In the genomic region with DNA sequence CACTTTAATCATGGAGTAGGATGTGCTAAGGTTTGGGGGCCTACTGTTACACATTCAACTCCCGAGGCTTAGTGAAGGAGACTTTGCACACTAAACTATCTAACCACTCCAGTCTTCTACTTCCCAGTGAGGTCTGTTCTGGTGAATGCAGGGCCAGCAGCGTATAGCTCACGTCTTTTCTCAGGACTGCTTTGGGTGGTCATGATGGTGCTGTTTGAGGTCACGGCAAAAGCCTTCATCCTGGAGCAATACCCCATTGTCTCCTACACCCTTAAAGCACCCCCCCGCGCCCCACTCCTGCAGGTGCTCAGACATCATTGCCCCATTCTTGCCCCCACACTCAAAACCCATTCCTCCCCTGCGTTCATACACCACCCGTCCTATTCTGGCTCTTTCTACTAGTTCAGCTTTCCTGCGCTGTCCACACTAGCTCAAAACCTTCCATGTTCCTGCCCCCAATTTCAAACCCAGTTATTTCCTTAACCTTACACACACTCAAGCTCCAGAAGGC, we compare ENCODE assay signal across 8 mouse cellular contexts. TPM values are rescaled to one million over a fixed set of nuclear protein-coding genes. Genes with fewer than 3 reads are reported as not detected.
A peak's percentile ranks its signal among the peaks of the same experiment; 100 is the strongest.
DNase-seq lines count a peak whose midpoint lies in the region; ATAC-seq and TF ChIP-seq lines count a peak whose summit lies in the region.

No protein-coding gene starts in this region.

- in situ Hi-C loops in CH12.LX (cut with MboI; ENCODE audit: low pct_ligation_motif_present, low pct_unique_long_range_greater_than_20kb, low sequenced_read_pairs), result no loop called here

- no peak for TF ChIP-seq EP300 in CH12.LX (IDR thresholded peaks at IDR 0.05; ENCODE audit: low read length)

- H3K4me2 ChIP-seq in heart, embryonic 11.5 days, result peak overlapping the region; percentile 78
- H3K4me2 ChIP-seq in CH12.LX (ENCODE audit: insufficient read depth, low read depth, poor library complexity, severe bottlenecking), result peak overlapping the region; percentile 68
- peak overlapping the region; percentile 89 for H3K4me2 ChIP-seq in liver, embryonic 13.5 days

- intact Hi-C loops in heart, postnatal 10 days (cut with DNase I), result no loop called here

- no peak for TF ChIP-seq CTCF in CH12.LX (conservative IDR thresholded peaks at IDR 0.05 in 1 of 2, IDR thresholded peaks at IDR 0.05 in 1 of 2; ENCODE audit: low read depth in 2 of 2, low read length in 2 of 2)

- H3K27me3 ChIP-seq in heart, embryonic 11.5 days (ENCODE audit: control insufficient read depth, insufficient read depth, low read length), result no peaks in the 10 kb centered on the region
- H3K27me3 ChIP-seq in CH12.LX (replicated peaks), result peaks cover 21% of the 10 kb centered on the region
- H3K27me3 ChIP-seq in liver, embryonic 13.5 days, result peaks cover 24% of the 10 kb centered on the region; the same call in 1 of the 2 replicates

- peak overlapping the region; percentile 78; the same call in 1 of the 2 replicates for H3K9ac ChIP-seq in heart, embryonic 11.5 days (ENCODE audit: low read depth, low read length)
- H3K9ac ChIP-seq in CH12.LX (ENCODE audit: insufficient read depth, low read depth), result peak overlapping the region; percentile 16; the same call in 1 of the 2 replicates
- peak overlapping the region; percentile 83 for H3K9ac ChIP-seq in liver, embryonic 13.5 days

- H3K4me1 ChIP-seq in heart, embryonic 11.5 days (ENCODE audit: control insufficient read depth, insufficient read depth, low read length), result peaks cover 5% of the 10 kb centered on the region; the same call in 1 of the 2 replicates
- peaks cover 9 to 24% of the 10 kb centered on the region in 2 experiments for H3K4me1 ChIP-seq in CH12.LX (ENCODE audit: control insufficient read depth in 1 of 2, insufficient read depth in 2 of 2)
- peaks cover 47% of the 10 kb centered on the region for H3K4me1 ChIP-seq in liver, embryonic 13.5 days (replicated peaks)

- 17% methylated on average over 9 of the region's 9 CpGs for WGBS in heart, embryonic 11.5 days (ENCODE audit: insufficient replicate concordance)
- WGBS in liver, embryonic 13.5 days (ENCODE audit: insufficient replicate concordance), result 27% methylated on average over 9 of the region's 9 CpGs

- H3K79me2 ChIP-seq in CH12.LX (replicated peaks; ENCODE audit: control insufficient read depth, extremely low read depth, insufficient read depth, poor library complexity, severe bottlenecking), result peaks cover 6% of the 10 kb centered on the region; the same call in 1 of the 2 replicates

- no peaks in the 10 kb centered on the region for H3K9me3 ChIP-seq in heart, embryonic 11.5 days (replicated peaks; ENCODE audit: control insufficient read depth, low read length)
- no peaks in the 10 kb centered on the region for H3K9me3 ChIP-seq in CH12.LX (replicated peaks; ENCODE audit: low read length)
- H3K9me3 ChIP-seq in liver, embryonic 13.5 days (replicated peaks), result no peaks in the 10 kb centered on the region

- no peak for TF ChIP-seq RAD21 in CH12.LX (IDR thresholded peaks at IDR 0.05; ENCODE audit: low read depth, low read length)

- peak overlapping the region; percentile 73 for H3K4me3 ChIP-seq in heart, embryonic 11.5 days (ENCODE audit: low read depth, low read length)
- peak overlapping the region; percentile 40 to 81 (median 47) for H3K4me3 ChIP-seq in CH12.LX (replicated peaks in 1 of 3; ENCODE audit: low read depth in 2 of 3, low read length in 2 of 3, poor library complexity in 1 of 3)
- peak overlapping the region; percentile 77 for H3K4me3 ChIP-seq in liver, embryonic 13.5 days (replicated peaks)

- TF ChIP-seq POLR2A in CH12.LX (IDR thresholded peaks at IDR 0.05; ENCODE audit: low read depth, low read length), result no peak

- dilution Hi-C loops in CH12.LX (cut with MboI; ENCODE audit: extremely low pct_ligation_motif_present, extremely low pct_unique_long_range_greater_than_20kb, low sequenced_read_pairs), result no loop called here

- H3K36me3 ChIP-seq in heart, embryonic 11.5 days (ENCODE audit: control insufficient read depth, insufficient read depth, low read length), result no peaks in the 10 kb centered on the region
- peaks cover 8 to 21% of the 10 kb centered on the region in 2 experiments for H3K36me3 ChIP-seq in CH12.LX (replicated peaks in 1 of 2; ENCODE audit: control insufficient read depth in 1 of 2, insufficient read depth in 1 of 2, low read length in 1 of 2)
- H3K36me3 ChIP-seq in liver, embryonic 13.5 days, result peaks cover 48% of the 10 kb centered on the region

- ATAC-seq in heart, embryonic 11.5 days (replicated peaks; ENCODE audit: insufficient number of reproducible peaks, low FRiP score, low TSS enrichment), result no peak
- ATAC-seq in erythroid progenitor cell, adult 5-6 weeks (replicated peaks; ENCODE audit: low FRiP score, poor library complexity, severe bottlenecking), result 0 out of 2 replicates have a peak, but pooled peaks have one; percentile 1
- no peak for ATAC-seq in liver, embryonic 13.5 days (ENCODE audit: low read depth)

- DNase-seq in heart, postnatal 10 days, result no peak
- DNase-seq in CH12.LX (ENCODE audit: extremely low read depth), result no peak
- DNase-seq in liver, embryonic 13.5 days, result no peak
- no peak for DNase-seq in adrenal gland, postnatal 14 days
- DNase-seq in gastrocnemius, postnatal 4 days (ENCODE audit: low spot score in 2 of 2), result no peak
- no peak for DNase-seq in right cerebral cortex, postnatal 25 days

- no peak overlapping the region for H3K27ac ChIP-seq in heart, embryonic 11.5 days (ENCODE audit: low read depth, low read length)
- H3K27ac ChIP-seq in CH12.LX (ENCODE audit: insufficient read depth, low read depth), result no peak overlapping the region
- peak overlapping the region; percentile 93 for H3K27ac ChIP-seq in liver, embryonic 13.5 days

TF ChIP-seq in CH12.LX, 34 proteins besides CTCF, POLR2A, EP300 and RAD21 (continues in another document):
- no peak for TF ChIP-seq NELFE (IDR thresholded peaks at IDR 0.05; ENCODE audit: low read depth, low read length)
- no peak for TF ChIP-seq ZNF384 (IDR thresholded peaks at IDR 0.05; ENCODE audit: low read depth, low read length)
- TF ChIP-seq TCF12 (IDR thresholded peaks at IDR 0.05; ENCODE audit: low read depth, low read length), result no peak
- no peak for TF ChIP-seq RCOR1 (conservative IDR thresholded peaks at IDR 0.05; ENCODE audit: low read depth, low read length)
- TF ChIP-seq USF1 (IDR thresholded peaks at IDR 0.05; ENCODE audit: low read depth, low read length), result no peak
- TF ChIP-seq JUN (IDR thresholded peaks at IDR 0.05; ENCODE audit: insufficient read depth, low read depth, low read length), result no peak
- TF ChIP-seq MEF2A (IDR thresholded peaks at IDR 0.05; ENCODE audit: borderline replicate concordance, low read depth, low read length), result no peak
- no peak for TF ChIP-seq MAX (IDR thresholded peaks at IDR 0.05; ENCODE audit: low read length)
- no peak for TF ChIP-seq E2F4 (IDR thresholded peaks at IDR 0.05; ENCODE audit: insufficient replicate concordance, low read depth, low read length)
- no peak for TF ChIP-seq GABPA (IDR thresholded peaks at IDR 0.05; ENCODE audit: insufficient replicate concordance, low read depth, low read length)
- no peak for TF ChIP-seq KAT2A (IDR thresholded peaks at IDR 0.05; ENCODE audit: insufficient replicate concordance, low read length)
- TF ChIP-seq USF2 (conservative IDR thresholded peaks at IDR 0.05; ENCODE audit: low read depth, low read length), result no peak
- TF ChIP-seq JUND (conservative IDR thresholded peaks at IDR 0.05; ENCODE audit: low read depth, low read length), result no peak
- TF ChIP-seq ZKSCAN1 (IDR thresholded peaks at IDR 0.05; ENCODE audit: borderline replicate concordance, low read depth, low read length), result no peak
- TF ChIP-seq ZMIZ1 (IDR thresholded peaks at IDR 0.05; ENCODE audit: low read depth, low read length), result no peak
- no peak for TF ChIP-seq MXI1 (IDR thresholded peaks at IDR 0.05; ENCODE audit: low read depth, low read length)
- TF ChIP-seq NRF1 (IDR thresholded peaks at IDR 0.05; ENCODE audit: low read depth, low read length), result no peak

RNA-seq across cellular contexts. Expression of a gene that starts 0.5 kb away (rescaled TPM):
- polyA plus RNA-seq in heart, embryonic 11.5 days (2014; fragmentation: Nextera tagmentation; extraction: Ambion mirVana), result 16.5 and 22.3 TPM in 2 replicates
- 10 to 100 TPM; 18.9 to 19.9 TPM for total RNA-seq in heart, postnatal 10 days (2021)
- total RNA-seq in CH12.LX (2012; rRNA removed) (85.6 and 86.7 TPM in 2 replicates), CH12.LX (2014; rRNA removed) (57.7 and 62.1 TPM in 2 replicates)
- polyA plus RNA-seq in CH12.LX (2012; ENCODE audit: insufficient read length, low read depth), result 70.4 and 73.3 TPM in 2 replicates
- total RNA-seq in erythroid progenitor cell, adult 5-6 weeks (2015; ENCODE audit: low replicate concordance), result 84.7 and 94.8 TPM in 2 replicates
- 90.7 and 125 TPM in 2 replicates for total RNA-seq in erythroid progenitor cell, adult 5-6 weeks (2017; ENCODE audit: low replicate concordance)
- polyA plus RNA-seq in liver, embryonic 13.5 days (2015; fragmentation: Nextera tagmentation; extraction: Ambion mirVana), result 22.2 and 23.0 TPM in 2 replicates
- total RNA-seq in adrenal gland, postnatal 14 days (2021), result 31.6 and 37.9 TPM in 2 replicates
- total RNA-seq in gastrocnemius, postnatal 4 days (2021), result 10 to 100 TPM; 25.7 to 28.3 TPM

RNA-seq across cellular contexts. Expression of a gene that starts 16.6 kb away (rescaled TPM):
- 4.5 and 6.2 TPM in 2 replicates for polyA plus RNA-seq in heart, embryonic 11.5 days (2014; fragmentation: Nextera tagmentation; extraction: Ambion mirVana)
- 10 to 100 TPM; 17.3 to 22.8 TPM for total RNA-seq in heart, postnatal 10 days (2021)
- 0.04 TPM in 1 of 2 replicates, not detected in the other for total RNA-seq in CH12.LX (2012; rRNA removed)
- not detected in 2 replicates for total RNA-seq in CH12.LX (2014; rRNA removed)
- not detected in 2 replicates for polyA plus RNA-seq in CH12.LX (2012; ENCODE audit: insufficient read length, low read depth)
- 245 and 327 TPM in 2 replicates for total RNA-seq in erythroid progenitor cell, adult 5-6 weeks (2015; ENCODE audit: low replicate concordance)
- total RNA-seq in erythroid progenitor cell, adult 5-6 weeks (2017; ENCODE audit: low replicate concordance), result 308 and 310 TPM in 2 replicates
- polyA plus RNA-seq in liver, embryonic 13.5 days (2015; fragmentation: Nextera tagmentation; extraction: Ambion mirVana), result 40.6 and 42.7 TPM in 2 replicates
- total RNA-seq in adrenal gland, postnatal 14 days (2021), result 7.6 and 13.7 TPM in 2 replicates
- total RNA-seq in gastrocnemius, postnatal 4 days (2021), result 1 to 10 TPM; 8.0 to 8.4 TPM

RNA-seq across cellular contexts. Expression of a gene that starts 30.1 kb away (rescaled TPM):
- polyA plus RNA-seq in heart, embryonic 11.5 days (2014; fragmentation: Nextera tagmentation; extraction: Ambion mirVana), result 4.1 and 4.8 TPM in 2 replicates
- 1 to 10 TPM; 6.0 to 8.3 TPM for total RNA-seq in heart, postnatal 10 days (2021)
- 9.8 and 11.2 TPM in 2 replicates for total RNA-seq in CH12.LX (2012; rRNA removed)
- total RNA-seq in CH12.LX (2014; rRNA removed), result 9.7 and 11.2 TPM in 2 replicates
- polyA plus RNA-seq in CH12.LX (2012; ENCODE audit: insufficient read length, low read depth), result 3.6 and 3.8 TPM in 2 replicates
- total RNA-seq in erythroid progenitor cell, adult 5-6 weeks (2015; ENCODE audit: low replicate concordance), result 107 and 114 TPM in 2 replicates
- 161 and 188 TPM in 2 replicates for total RNA-seq in erythroid progenitor cell, adult 5-6 weeks (2017; ENCODE audit: low replicate concordance)
- polyA plus RNA-seq in liver, embryonic 13.5 days (2015; fragmentation: Nextera tagmentation; extraction: Ambion mirVana), result 27.6 and 31.4 TPM in 2 replicates
- 16.7 and 17.7 TPM in 2 replicates for total RNA-seq in adrenal gland, postnatal 14 days (2021)
- 10 to 100 TPM; 12.9 to 13.1 TPM for total RNA-seq in gastrocnemius, postnatal 4 days (2021)

Comparison
In these comparisons a context has a peak if more than half of its experiments do, and no peak if none do; other contexts are left out.
1. H3K9ac ChIP-seq: peak in every context shown above with its lines; median percentile 83 in liver, embryonic 13.5 days; 78 in heart, embryonic 11.5 days; 16 in CH12.LX.
2. RNA of a gene that starts 16.6 kb away (total RNA-seq): 245 to 327 TPM in erythroid progenitor cell, adult 5-6 weeks; 17.3 to 22.8 TPM in heart, postnatal 10 days, 7.6 to 13.7 TPM in adrenal gland, postnatal 14 days, 8.0 to 8.4 TPM in gastrocnemius, postnatal 4 days and 0.04 TPM in CH12.LX; every median in the first group is over 10 times any median in the second.
3. Peak in every context shown above with its lines, with median percentiles within 50 percentile points of each other: H3K4me2 ChIP-seq and H3K4me3 ChIP-seq.